Mouse (Mus musculus) bone marrow, adult 2 months (tissue): ENCODE results near the gene Nudt13. TPM values are rescaled to one million over a fixed set of nuclear protein-coding genes. Genes with fewer than 3 reads are reported as not detected.
"Not testable (repeated sequence)": the region's sequence is repeated elsewhere in the genome, so short reads cannot be mapped to it uniquely, and the experiment has no call there.

Experiments
- H3K27ac ChIP-seq: fragments of 200-500 bp; 2 replicates; pipeline ENCODE4 v1.5.1; 2012; ENCODE audit warnings: low read depth, mild to moderate bottlenecking, control low read depth, inconsistent platforms, low read length; ENCODE audit not compliant: control insufficient read depth, poor library complexity, insufficient read depth
- H3K4me1 ChIP-seq: fragments of 200-500 bp; 2 replicates; pipeline ENCODE4 v1.6.1; 2011; ENCODE audit warnings: low read length; ENCODE audit not compliant: control insufficient read depth, insufficient read depth
- H3K4me3 ChIP-seq: fragments of 200-500 bp; replicated peaks from 2 replicates; pipeline ENCODE3; 2011; ENCODE audit warnings: mild to moderate bottlenecking, low read depth, low read length, control low read depth; ENCODE audit not compliant: control insufficient read depth
- CTCF ChIP-seq: fragments of 200-500 bp; IDR thresholded peaks from 2 replicates; pipeline ENCODE4 v1.5.1; 2011; ENCODE audit warnings: low read length, control low read depth; ENCODE audit not compliant: control insufficient read depth, insufficient read depth
- POLR2A ChIP-seq: fragments of 200-500 bp; IDR thresholded peaks from 2 replicates; pipeline ENCODE4 v1.6.1; 2011; ENCODE audit warnings: low read depth, mild to moderate bottlenecking, control low read depth, low read length, borderline replicate concordance; ENCODE audit not compliant: control insufficient read depth
- whole genome bisulfite sequencing: fragments of 180-500 bp; shearing (Covaris S2); methylation state at CpG from one replicate; pipeline ENCODE4 v1.1.7; 2018; 5-methylcytosine and 5-hydroxymethylcytosine counted together
- polyA plus RNA-seq: library from polyadenylated mRNA; stranded (reverse); fragments of >200 nt; gene quantifications from 2 replicates; pipeline ENCODE4 v1.2.4, GENCODE M21; 2011; ENCODE audit warnings: low replicate concordance; ENCODE audit not compliant: missing spikeins, insufficient read depth, insufficient read length

Gene Nudt13
- polyA plus RNA-seq, 1 experiment = 16.9 TPM

- Histone ChIP-seq H3K4me1 (no peaks in the 10 kb centered on the region), H3K4me3 (no peak overlapping the region), H3K27ac (no peak overlapping the region)
- TF ChIP-seq CTCF (no peak), POLR2A (no peak)
- 82% methylated on average over 6 of the region's 6 CpGs for WGBS
Observed at GRCm38 (mm10) chr14:20268421-20268820, 26.1 kb upstream of the Nudt13 start.

- Histone ChIP-seq H3K4me3 (no peak within 1 kb of the TSS), H3K4me1 (no peaks in the 10 kb centered on the region), H3K27ac (no peak within 1 kb of the TSS)
- 71% methylated on average over 6 of the region's 6 CpGs for WGBS
- peak; percentile 19; the same call in 1 of the 2 replicates for TF ChIP-seq POLR2A
- TF ChIP-seq CTCF = no peak
Observed at GRCm38 (mm10) chr14:20269082-20269809, 25.3 kb upstream of the Nudt13 start, which contains the start of gene Kcnk16. Kcnk16 (minus strand) TSS chr14:20269199.

- Histone ChIP-seq H3K4me3 (no peak overlapping the region), H3K4me1 (no peaks in the 10 kb centered on the region; the same call in 1 of the 2 replicates), H3K27ac (no peak overlapping the region)
- TF ChIP-seq CTCF = no peak
- no peak for TF ChIP-seq POLR2A
- WGBS = 78% methylated on average over 4 of the region's 4 CpGs
Observed at GRCm38 (mm10) chr14:20291391-20291790, 3.1 kb upstream of the Nudt13 start.

- 37% methylated on average over 8 of the region's 8 CpGs for WGBS
- TF ChIP-seq CTCF (no peak), POLR2A (no peak)
- Histone ChIP-seq H3K27ac (no peak overlapping the region), H3K4me3 (peak overlapping the region; percentile 70), H3K4me1 (no peaks in the 10 kb centered on the region; the same call in none of the 2 replicates)
Observed at GRCm38 (mm10) chr14:20294947-20295346, 450 bp downstream of the Nudt13 start.

- no peaks in the 10 kb centered on the region; the same call in none of the 2 replicates for H3K4me1 ChIP-seq
- WGBS = 84% methylated on average over 3 of the region's 3 CpGs
- H3K4me3 ChIP-seq = no peak overlapping the region
- no peak for TF ChIP-seq CTCF
- no peak for TF ChIP-seq POLR2A
- H3K27ac ChIP-seq = no peak overlapping the region
Observed at GRCm38 (mm10) chr14:20297616-20298015, 3.1 kb downstream of the Nudt13 start.

GRCm38 (mm10) chr14:20298131-20298530, 3.6 kb downstream of the Nudt13 start:
- Histone ChIP-seq H3K4me3 (no peak overlapping the region), H3K27ac (no peak overlapping the region), H3K4me1 (no peaks in the 10 kb centered on the region; the same call in none of the 2 replicates)
- TF ChIP-seq POLR2A = no peak
- no peak for TF ChIP-seq CTCF
- 53% methylated on average over 3 of the region's 3 CpGs for WGBS

GRCm38 (mm10) chr14:20305085-20305484, 10.6 kb downstream of the Nudt13 start:
- WGBS = 60% methylated on average over 2 of the region's 2 CpGs
- H3K4me3 ChIP-seq, H3K27ac ChIP-seq, H3K4me1 ChIP-seq: not testable (repeated sequence)

GRCm38 (mm10) chr14:20315137-20315536, 20.6 kb downstream of the Nudt13 start:
- H3K4me3 ChIP-seq = no peak overlapping the region
- no peak for TF ChIP-seq POLR2A
- TF ChIP-seq CTCF = no peak
- H3K4me1 ChIP-seq = no peaks in the 10 kb centered on the region
- H3K27ac ChIP-seq = no peak overlapping the region
- 82% methylated on average over 1 of the region's 1 CpGs for WGBS

GRCm38 (mm10) chr14:20319420-20319819, 24.9 kb downstream of the Nudt13 start:
- no peak overlapping the region for H3K4me3 ChIP-seq
- peak; percentile 30; the same call in 1 of the 2 replicates for TF ChIP-seq CTCF
- TF ChIP-seq POLR2A = no peak
- 77% methylated on average over 3 of the region's 3 CpGs for WGBS
- no peaks in the 10 kb centered on the region for H3K4me1 ChIP-seq
- no peak overlapping the region for H3K27ac ChIP-seq
